ENCODE assay signal across 9 mouse cellular contexts in the genomic region with DNA sequence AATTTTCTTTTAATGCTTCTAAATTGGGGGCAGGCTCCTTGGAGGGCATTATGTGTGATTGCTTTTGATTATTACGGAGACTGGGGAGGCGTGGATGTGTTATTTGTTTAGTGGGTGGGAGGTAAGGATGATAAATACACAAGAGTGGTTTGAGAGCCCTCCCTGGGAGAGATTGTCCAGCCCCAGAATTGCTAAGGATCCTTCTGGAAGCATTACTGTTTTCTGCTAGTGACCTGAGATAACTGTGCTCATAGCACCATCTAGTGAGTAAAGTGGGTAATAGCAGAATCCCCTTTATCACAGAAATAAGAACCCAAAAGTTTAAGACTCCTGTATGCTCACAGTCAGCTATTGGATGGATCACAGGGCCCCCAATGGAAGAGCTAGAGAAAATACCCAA. TPM values are rescaled to one million over a fixed set of nuclear protein-coding genes. Genes with fewer than 3 reads are reported as not detected.
DNase-seq lines count a peak whose midpoint lies in the region; ATAC-seq and TF ChIP-seq lines count a peak whose summit lies in the region.
"Had no signal": no experiment of that assay in that cellular context is flagged by ENCODE, and none has a peak within 500 bp of the region (broad histone marks: within the 10 kb centered on the region; RNA-seq: fewer than 3 reads in every experiment).

No protein-coding gene starts in this region.

- TF ChIP-seq CTCF in cerebellum, adult 2 months (IDR thresholded peaks at IDR 0.05; ENCODE audit: borderline replicate concordance, insufficient read depth, low read depth, low read length) = peak; percentile 47; the same call in 1 of the 2 replicates

- no peaks in the 10 kb centered on the region for H3K27me3 ChIP-seq in midbrain, embryonic 16.5 days (ENCODE audit: control insufficient read depth, insufficient read depth, low read depth, low read length)
- H3K27me3 ChIP-seq in midbrain, embryonic 15.5 days (replicated peaks) = no peaks in the 10 kb centered on the region
- no peaks in the 10 kb centered on the region for H3K27me3 ChIP-seq in cerebellum, adult 2 months (ENCODE audit: control insufficient read depth, insufficient read depth, low read length)
- H3K27me3 ChIP-seq in hindbrain, embryonic 15.5 days = no peaks in the 10 kb centered on the region
- H3K27me3 ChIP-seq: limb, embryonic 12.5 days had no signal

- H3K4me3 ChIP-seq in midbrain, embryonic 16.5 days (ENCODE audit: low read depth, low read length) = no peak overlapping the region
- H3K4me3 ChIP-seq in midbrain, embryonic 15.5 days = no peak overlapping the region
- no peak overlapping the region for H3K4me3 ChIP-seq in cerebellum, adult 2 months (replicated peaks; ENCODE audit: insufficient read depth, low read depth, low read length)
- H3K4me3 ChIP-seq in hindbrain, embryonic 15.5 days = no peak overlapping the region
- H3K4me3 ChIP-seq: limb, embryonic 12.5 days had no signal

- H3K36me3 ChIP-seq in midbrain, embryonic 16.5 days (ENCODE audit: control insufficient read depth, insufficient read depth, low read length) = no peaks in the 10 kb centered on the region
- no peaks in the 10 kb centered on the region for H3K36me3 ChIP-seq in midbrain, embryonic 15.5 days (replicated peaks)
- no peaks in the 10 kb centered on the region for H3K36me3 ChIP-seq in hindbrain, embryonic 15.5 days

- TF ChIP-seq POLR2A in cerebellum, adult 2 months (IDR thresholded peaks at IDR 0.05; ENCODE audit: borderline replicate concordance, insufficient read depth, low read length) = no peak

- no peak overlapping the region for H3K4me2 ChIP-seq in midbrain, embryonic 16.5 days (ENCODE audit: low read length)
- no peak overlapping the region for H3K4me2 ChIP-seq in midbrain, embryonic 15.5 days
- no peak overlapping the region for H3K4me2 ChIP-seq in hindbrain, embryonic 15.5 days
- H3K4me2 ChIP-seq: limb, embryonic 12.5 days had no signal

- no peaks in the 10 kb centered on the region for H3K4me1 ChIP-seq in midbrain, embryonic 16.5 days (ENCODE audit: control insufficient read depth, insufficient read depth, low read length)
- H3K4me1 ChIP-seq in midbrain, embryonic 15.5 days = peaks cover 2% of the 10 kb centered on the region; the same call in 1 of the 2 replicates
- H3K4me1 ChIP-seq in cerebellum, adult 2 months (ENCODE audit: control insufficient read depth, insufficient read depth, low read length) = no peaks in the 10 kb centered on the region
- H3K4me1 ChIP-seq in hindbrain, embryonic 15.5 days (replicated peaks) = peaks cover 2% of the 10 kb centered on the region; the same call in 1 of the 2 replicates
- H3K4me1 ChIP-seq: limb, embryonic 12.5 days had no signal

- WGBS in midbrain, embryonic 16.5 days = 35% methylated on average over 2 of the region's 2 CpGs
- 47% methylated on average over 2 of the region's 2 CpGs for WGBS in midbrain, embryonic 15.5 days
- WGBS in cerebellum, adult 2 months = 49% methylated on average over 2 of the region's 2 CpGs
- 29% methylated on average over 2 of the region's 2 CpGs for WGBS in hindbrain, embryonic 15.5 days

- ATAC-seq in frontal cortex, adult (ENCODE audit: low TSS enrichment) = peak; percentile 85
- 0 out of 2 replicates have a peak, but pooled peaks have one; percentile 42 for ATAC-seq in midbrain, embryonic 16.5 days
- ATAC-seq in midbrain, embryonic 15.5 days (replicated peaks) = no peak
- peak; percentile 59; the same call in 1 of the 2 replicates for ATAC-seq in hindbrain, embryonic 15.5 days (ENCODE audit: low FRiP score, low read depth)

- no peaks in the 10 kb centered on the region for H3K9me3 ChIP-seq in midbrain, embryonic 16.5 days (replicated peaks; ENCODE audit: control insufficient read depth, low read length, poor library complexity, severe bottlenecking)
- H3K9me3 ChIP-seq in midbrain, embryonic 15.5 days = no peaks in the 10 kb centered on the region
- H3K9me3 ChIP-seq in hindbrain, embryonic 15.5 days = no peaks in the 10 kb centered on the region
- H3K9me3 ChIP-seq: limb, embryonic 12.5 days had no signal

- DNase-seq in frontal cortex, postnatal 10 days (ENCODE audit: low spot score in 2 of 2) = no peak
- peak; percentile 29 to 57 for DNase-seq in cerebellum, adult 2 months
- DNase-seq in naive thymus-derived CD4-positive, alpha-beta T cell, adult 2 months (ENCODE audit: low read depth) = peak; percentile 64
- DNase-seq in spleen, postnatal 36 days (ENCODE audit: low spot score in 2 of 2) = no peak

- H3K9ac ChIP-seq in midbrain, embryonic 16.5 days (ENCODE audit: low read depth, low read length) = no peak overlapping the region
- H3K9ac ChIP-seq in midbrain, embryonic 15.5 days = no peak overlapping the region
- H3K9ac ChIP-seq in hindbrain, embryonic 15.5 days = no peak overlapping the region
- H3K9ac ChIP-seq: limb, embryonic 12.5 days had no signal

- H3K27ac ChIP-seq in midbrain, embryonic 16.5 days (ENCODE audit: low read length) = no peak overlapping the region
- no peak overlapping the region for H3K27ac ChIP-seq in midbrain, embryonic 15.5 days
- H3K27ac ChIP-seq in cerebellum, adult 2 months (ENCODE audit: insufficient read depth, low read length) = no peak overlapping the region
- no peak overlapping the region for H3K27ac ChIP-seq in hindbrain, embryonic 15.5 days (replicated peaks)
- H3K27ac ChIP-seq: limb, embryonic 12.5 days had no signal

RNA-seq across cellular contexts. Expression of a gene that starts 32.4 kb away (rescaled TPM):
- 9.6 and 10.5 TPM in 2 replicates for polyA plus RNA-seq in midbrain, embryonic 16.5 days (2015; fragmentation: Nextera tagmentation; extraction: Ambion mirVana)
- polyA plus RNA-seq in midbrain, embryonic 15.5 days (2015; fragmentation: Nextera tagmentation; extraction: Ambion mirVana) = 8.7 and 9.1 TPM in 2 replicates
- polyA plus RNA-seq in cerebellum, adult 2 months (2012; rRNA removed) = 9.0 and 9.6 TPM in 2 replicates
- polyA plus RNA-seq in hindbrain, embryonic 15.5 days (2015; fragmentation: Nextera tagmentation; extraction: Ambion mirVana) = 9.2 and 10.3 TPM in 2 replicates

RNA-seq across cellular contexts. Expression of a gene that starts 55.4 kb away (rescaled TPM):
- not detected in 2 replicates for polyA plus RNA-seq in midbrain, embryonic 16.5 days (2015; fragmentation: Nextera tagmentation; extraction: Ambion mirVana)
- not detected in 2 replicates for polyA plus RNA-seq in midbrain, embryonic 15.5 days (2015; fragmentation: Nextera tagmentation; extraction: Ambion mirVana)
- polyA plus RNA-seq in cerebellum, adult 2 months (2012; rRNA removed) = not detected in 2 replicates
- not detected in 2 replicates for polyA plus RNA-seq in hindbrain, embryonic 15.5 days (2015; fragmentation: Nextera tagmentation; extraction: Ambion mirVana)
- polyA plus RNA-seq: limb, embryonic 12.5 days had no signal

Comparison
In these comparisons a context has a peak if more than half of its experiments do, and no peak if none do; other contexts are left out.
1. DNase-seq: peak in cerebellum, adult 2 months (2 of 2) and naive thymus-derived CD4-positive, alpha-beta T cell, adult 2 months (single experiment); none in frontal cortex, postnatal 10 days (0 of 2) and spleen, postnatal 36 days (0 of 2).